Mouse (Mus musculus): Measurements from ENCODE around the gene Sgca. TPM values are rescaled to one million over a fixed set of nuclear protein-coding genes. Genes with fewer than 3 reads are reported as not detected.

The Sgca gene
- total RNA-seq, 2 experiments from 2014 or later: 0.48 TPM; not detected in 1

GRCm38 (mm10) chr11:95001584-95002347 is 25.6 kb upstream of the Sgca start:
- DNase-seq: no peak

- DNase-seq: peak; percentile 67 to 68
These were observed 24.9 kb upstream of the Sgca start for GRCm38 (mm10) chr11:95001058-95001457.

- DNase-seq: no peak
These were observed 24.4 kb upstream of the Sgca start for GRCm38 (mm10) chr11:95000548-95000947.

DNA sequence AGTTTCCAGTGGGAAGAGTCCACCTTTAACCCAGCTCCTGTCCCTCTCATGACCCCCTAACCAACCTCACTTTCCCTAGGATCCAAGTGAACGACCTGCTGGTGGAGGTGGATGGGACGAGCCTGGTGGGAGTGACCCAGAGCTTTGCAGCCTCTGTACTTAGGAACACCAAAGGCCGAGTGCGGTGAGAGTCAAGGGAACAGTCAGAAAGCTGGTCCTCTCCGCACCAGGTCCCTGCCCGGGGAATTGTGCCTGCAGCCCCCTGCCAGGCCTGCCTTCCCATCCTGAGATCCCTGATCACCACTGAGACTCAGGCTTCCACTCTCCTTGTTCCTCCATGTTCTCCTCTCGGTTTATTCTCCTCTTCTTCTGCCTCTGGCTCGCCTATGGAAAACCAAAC is 24.0 kb upstream of the Sgca start:
- no peak for DNase-seq

- peak; percentile 75 to 82 for DNase-seq
These were observed 22.0 kb upstream of the Sgca start for GRCm38 (mm10) chr11:94998041-94998531.

- DNase-seq: no peak
These were observed 21.5 kb upstream of the Sgca start for GRCm38 (mm10) chr11:94997596-94997995.

DNA sequence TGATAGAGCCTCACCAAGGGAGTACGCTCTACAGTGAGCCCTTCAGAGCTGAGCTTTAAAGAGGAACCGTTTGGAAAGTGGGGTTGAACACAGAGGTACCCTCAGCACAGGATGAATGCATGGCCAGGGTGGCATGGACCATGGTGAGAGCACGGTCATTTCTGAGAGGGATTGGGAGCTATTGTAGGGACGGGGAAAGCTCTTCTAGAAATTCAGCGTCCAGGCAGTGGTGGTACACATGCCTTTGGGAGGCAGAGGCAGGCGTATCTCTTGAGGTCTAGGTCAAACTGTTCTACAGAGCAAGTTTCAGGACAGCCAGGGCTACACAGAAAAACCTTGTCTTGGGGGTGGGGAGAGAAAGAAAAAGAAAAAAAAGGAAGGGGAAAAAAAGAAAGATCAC is 20.9 kb upstream of the Sgca start:
- no peak for DNase-seq

DNA sequence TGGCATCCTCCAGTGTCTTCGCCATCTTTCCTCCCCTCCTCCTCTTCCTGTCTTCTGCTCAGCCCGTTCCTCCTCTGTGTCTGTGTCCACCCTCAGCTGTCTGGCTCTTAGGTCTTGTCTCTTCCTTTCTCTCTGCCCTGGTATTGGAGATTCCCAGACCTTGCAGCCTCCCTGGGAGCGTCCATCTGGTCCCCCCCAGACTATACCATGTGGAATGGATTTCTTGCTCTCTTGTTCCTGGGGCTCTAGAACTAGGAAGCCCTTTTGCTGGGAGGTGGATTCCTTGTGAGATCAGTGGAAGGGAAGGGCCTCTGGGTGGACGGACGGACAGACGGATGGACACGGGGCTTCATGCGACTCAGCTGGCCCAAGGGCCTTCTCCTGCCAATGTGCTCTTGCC is 20.0 kb upstream of the Sgca start:
- no peak for DNase-seq

DNA sequence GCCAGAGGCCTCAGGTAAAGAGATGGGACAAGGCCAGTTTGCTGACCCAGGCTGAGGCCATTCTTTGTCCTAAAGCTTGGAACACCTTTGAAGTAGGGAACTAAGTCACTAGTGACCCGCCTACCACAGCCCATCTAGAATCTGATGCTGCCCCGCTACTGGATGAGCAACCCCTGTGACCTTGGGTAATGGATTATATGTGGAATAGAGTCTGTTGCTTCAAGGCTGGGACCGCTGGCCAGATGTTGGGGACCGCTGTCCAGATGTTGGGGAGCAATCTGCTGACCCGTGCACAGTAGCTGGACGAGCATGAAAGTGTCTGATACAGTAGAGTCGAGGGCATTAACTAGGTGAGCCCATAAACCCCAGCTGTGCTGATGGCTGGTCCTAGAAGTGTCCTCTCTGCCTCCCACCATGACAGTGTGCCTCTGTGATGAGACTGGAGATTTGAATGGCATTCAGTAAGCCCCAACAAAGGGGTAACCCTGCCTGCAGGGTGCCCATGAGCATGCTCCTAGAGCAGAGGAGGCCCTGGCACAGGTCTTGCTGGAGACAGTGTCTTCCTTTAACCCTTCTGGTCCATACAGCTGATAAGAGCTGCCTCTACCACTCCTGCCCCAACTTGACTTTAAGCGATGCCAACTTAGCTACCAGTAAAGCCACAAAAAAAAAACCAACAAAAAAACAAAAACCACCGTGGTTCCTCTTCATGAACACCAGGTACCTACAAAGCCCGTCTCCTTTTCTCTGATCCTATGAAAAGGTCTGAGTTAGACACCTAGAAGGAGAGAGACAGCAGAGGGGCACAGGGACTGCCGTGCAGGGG is 19.0 kb upstream of the Sgca start:
- DNase-seq: no peak

- no peak for DNase-seq
These were observed 18.2 kb upstream of the Sgca start for GRCm38 (mm10) chr11:94994208-94994814.

- DNase-seq: no peak
These were observed 16.9 kb upstream of the Sgca start for GRCm38 (mm10) chr11:94992754-94993606.

DNA sequence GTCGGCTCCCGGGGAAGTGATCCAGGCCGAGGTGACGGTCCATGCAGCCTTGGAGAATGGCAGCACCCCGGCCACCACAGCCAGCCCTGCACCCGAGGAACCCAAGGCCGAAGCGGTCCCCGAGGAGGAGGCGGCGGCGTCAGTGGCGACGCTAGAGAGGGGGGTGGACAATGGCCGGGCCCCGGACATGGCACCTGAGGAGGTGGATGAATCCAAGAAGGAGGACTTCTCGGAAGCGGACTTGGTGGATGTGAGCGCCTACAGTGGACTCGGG is 16.3 kb upstream of the Sgca start:
- DNase-seq: no peak

- peak; percentile 44 to 60 for DNase-seq
These were observed 15.7 kb upstream of the Sgca start for GRCm38 (mm10) chr11:94991641-94992479.

- peak; percentile 94 to 95 for DNase-seq
These were observed 14.8 kb upstream of the Sgca start, which contains the start of gene Ppp1r9b for GRCm38 (mm10) chr11:94990749-94991577. Gene Ppp1r9b (plus strand): TSS chr11:94991035.

DNA sequence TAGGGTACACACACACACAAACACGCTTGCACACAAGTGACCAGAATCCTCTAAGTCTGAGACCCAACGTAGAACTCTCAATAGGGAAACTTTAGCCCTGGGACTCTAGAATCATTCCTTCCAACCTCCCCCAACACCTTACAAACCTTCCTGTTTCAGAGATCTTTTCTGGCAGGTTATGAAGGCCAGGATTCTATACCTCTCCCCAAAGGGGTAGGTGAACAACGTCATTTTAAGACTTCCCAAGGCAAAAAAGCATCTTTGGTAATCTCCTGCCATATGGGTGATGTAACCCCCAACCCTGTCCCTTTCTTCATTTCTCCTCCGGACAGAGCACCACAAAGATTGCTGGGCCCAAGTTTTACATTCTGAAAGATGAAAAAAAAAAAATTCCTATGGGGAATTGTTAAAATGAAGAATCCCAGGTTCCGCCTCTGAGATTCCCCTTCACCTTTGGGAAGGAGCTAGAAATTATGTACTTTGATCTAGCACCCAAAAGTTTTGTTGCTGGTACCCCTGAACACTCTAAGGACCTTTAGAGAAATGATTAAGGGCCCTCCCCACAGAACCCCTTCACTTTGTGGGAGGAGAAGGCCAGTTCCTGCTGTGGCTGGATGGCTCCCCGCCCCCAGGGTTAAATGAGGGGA is 14.1 kb upstream of the Sgca start:
- no peak for DNase-seq

DNA sequence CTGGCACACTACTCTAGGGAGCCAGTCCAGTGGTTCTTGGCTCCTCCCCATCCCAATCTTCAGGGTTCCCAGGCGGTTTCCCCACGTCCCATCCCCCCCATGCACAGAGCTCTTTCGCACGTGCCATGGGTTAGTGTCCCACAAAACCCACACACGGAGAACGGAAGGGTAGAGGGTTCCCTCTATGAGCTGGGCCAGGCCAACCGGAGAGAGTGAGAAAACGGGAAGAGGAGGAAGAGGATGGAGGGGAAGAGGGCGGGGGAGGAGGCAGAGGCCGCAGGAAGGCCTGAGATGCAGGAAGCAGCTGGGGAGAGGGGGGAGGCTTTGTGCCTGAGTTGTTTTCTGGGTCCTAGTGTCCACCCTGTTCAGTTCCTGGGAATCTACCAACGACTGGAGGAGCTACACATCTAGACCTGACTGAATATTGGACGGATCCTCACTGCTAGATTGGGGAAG is 13.5 kb upstream of the Sgca start:
- peak; percentile 78 to 82 for DNase-seq

- peak in 1 of 2 experiments; percentile 49 for DNase-seq
These were observed 12.8 kb upstream of the Sgca start for GRCm38 (mm10) chr11:94988780-94989561.

DNA sequence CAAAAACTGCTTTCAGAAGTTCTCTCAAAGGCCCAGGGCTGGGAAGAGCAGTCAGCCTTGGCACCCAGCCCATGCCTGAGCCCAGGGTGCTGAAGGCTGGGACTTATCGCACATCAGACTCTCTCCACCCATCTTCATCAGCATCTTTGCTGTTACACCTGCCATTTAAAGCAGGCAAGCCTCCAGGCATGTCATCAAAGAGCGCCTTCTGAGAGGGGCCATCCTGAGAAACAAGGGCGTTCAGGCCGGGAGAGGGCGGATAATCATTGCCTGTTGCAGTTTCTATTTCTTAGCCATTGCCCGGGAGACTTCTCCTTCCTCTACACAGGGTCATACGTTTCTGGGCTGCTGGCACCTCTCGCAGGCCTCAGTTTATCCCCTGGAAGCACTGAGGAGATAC is 11.7 kb upstream of the Sgca start:
- DNase-seq: no peak

GRCm38 (mm10) chr11:94987341-94987740 is 11.2 kb upstream of the Sgca start:
- no peak for DNase-seq
